In genomic region chr8:45457874-45458273, GRCm38 (mm10) we compare ENCODE assay signal across 27 mouse cellular contexts. TPM values are rescaled to one million over a fixed set of nuclear protein-coding genes. Genes with fewer than 3 reads are reported as not detected.
DNase-seq lines count a peak whose midpoint lies in the region; ATAC-seq and TF ChIP-seq lines count a peak whose summit lies in the region.
"Had no signal": no experiment of that assay in that cellular context is flagged by ENCODE, and none has a peak within 500 bp of the region (broad histone marks: within the 10 kb centered on the region; RNA-seq: fewer than 3 reads in every experiment).

No protein-coding gene starts in this region.

- no peak overlapping the region for H3K4me3 ChIP-seq in heart, adult 2 months
- no peak overlapping the region for H3K4me3 ChIP-seq in heart, embryonic 10.5 days
- H3K4me3 ChIP-seq in kidney, postnatal 0 days (replicated peaks; ENCODE audit: low read depth, low read length): no peak overlapping the region
- H3K4me3 ChIP-seq in midbrain, embryonic 11.5 days (ENCODE audit: low read depth, low read length): no peak overlapping the region
- no peak overlapping the region for H3K4me3 ChIP-seq in midbrain, embryonic 16.5 days (ENCODE audit: low read depth, low read length)
- no peak overlapping the region for H3K4me3 ChIP-seq in neural tube, embryonic 15.5 days (replicated peaks)
- H3K4me3 ChIP-seq: erythroblast, embryonic 14.5 days; heart, embryonic 12.5 days; hindbrain, embryonic 15.5 days; kidney, embryonic 15.5 days; limb, embryonic 10.5 days; limb, embryonic 15.5 days; myocyte; neural tube, embryonic 12.5 days had no signal

- H3K79me2 ChIP-seq in heart, adult 2 months (replicated peaks; ENCODE audit: control insufficient read depth, insufficient read depth, low read length): no peaks in the 10 kb centered on the region

- peaks cover 1% of the 10 kb centered on the region; the same call in 1 of the 2 replicates for H3K4me1 ChIP-seq in heart, adult 2 months (ENCODE audit: control insufficient read depth, insufficient read depth, low read length)
- H3K4me1 ChIP-seq in heart, embryonic 10.5 days: no peaks in the 10 kb centered on the region
- no peaks in the 10 kb centered on the region for H3K4me1 ChIP-seq in kidney, postnatal 0 days (replicated peaks; ENCODE audit: insufficient read depth, low read length)
- no peaks in the 10 kb centered on the region for H3K4me1 ChIP-seq in midbrain, embryonic 11.5 days (ENCODE audit: control insufficient read depth, insufficient read depth, low read length)
- H3K4me1 ChIP-seq in midbrain, embryonic 16.5 days (ENCODE audit: control insufficient read depth, insufficient read depth, low read length): peaks cover 2% of the 10 kb centered on the region; the same call in 1 of the 2 replicates
- 0 out of 2 replicates have a peak, but pooled peaks cover 3% of the 10 kb centered on the region for H3K4me1 ChIP-seq in neural tube, embryonic 15.5 days
- H3K4me1 ChIP-seq: heart, embryonic 12.5 days; hindbrain, embryonic 15.5 days; kidney, embryonic 15.5 days; limb, embryonic 10.5 days; limb, embryonic 15.5 days; neural tube, embryonic 12.5 days had no signal

- no peak overlapping the region for H3K4me2 ChIP-seq in kidney, postnatal 0 days (ENCODE audit: low read length)
- no peak overlapping the region for H3K4me2 ChIP-seq in midbrain, embryonic 11.5 days
- H3K4me2 ChIP-seq in midbrain, embryonic 16.5 days (ENCODE audit: low read length): no peak overlapping the region
- no peak overlapping the region for H3K4me2 ChIP-seq in neural tube, embryonic 15.5 days
- H3K4me2 ChIP-seq: heart, embryonic 12.5 days; hindbrain, embryonic 15.5 days; kidney, embryonic 15.5 days; limb, embryonic 15.5 days; neural tube, embryonic 12.5 days had no signal

- no peaks in the 10 kb centered on the region for H3K36me3 ChIP-seq in heart, adult 2 months (ENCODE audit: control insufficient read depth, insufficient read depth, low read length)
- no peaks in the 10 kb centered on the region for H3K36me3 ChIP-seq in heart, embryonic 10.5 days
- no peaks in the 10 kb centered on the region for H3K36me3 ChIP-seq in kidney, postnatal 0 days (ENCODE audit: insufficient read depth, low read length)
- H3K36me3 ChIP-seq in midbrain, embryonic 11.5 days (ENCODE audit: control insufficient read depth, insufficient read depth, low read length): no peaks in the 10 kb centered on the region
- H3K36me3 ChIP-seq in midbrain, embryonic 16.5 days (ENCODE audit: control insufficient read depth, insufficient read depth, low read length): no peaks in the 10 kb centered on the region
- H3K36me3 ChIP-seq in neural tube, embryonic 15.5 days: no peaks in the 10 kb centered on the region
- H3K36me3 ChIP-seq: heart, embryonic 12.5 days; hindbrain, embryonic 15.5 days; kidney, embryonic 15.5 days; limb, embryonic 10.5 days; limb, embryonic 15.5 days; neural tube, embryonic 12.5 days had no signal

- H3K9me3 ChIP-seq in heart, embryonic 10.5 days: peaks cover 2% of the 10 kb centered on the region; the same call in 1 of the 2 replicates
- 0 out of 2 replicates have a peak, but pooled peaks cover 4% of the 10 kb centered on the region for H3K9me3 ChIP-seq in kidney, postnatal 0 days (replicated peaks; ENCODE audit: low read length)
- H3K9me3 ChIP-seq in midbrain, embryonic 11.5 days (ENCODE audit: control insufficient read depth, low read length): no peaks in the 10 kb centered on the region
- no peaks in the 10 kb centered on the region for H3K9me3 ChIP-seq in midbrain, embryonic 16.5 days (replicated peaks; ENCODE audit: control insufficient read depth, low read length, poor library complexity, severe bottlenecking)
- H3K9me3 ChIP-seq in neural tube, embryonic 15.5 days (replicated peaks): no peaks in the 10 kb centered on the region
- H3K9me3 ChIP-seq: heart, embryonic 12.5 days; hindbrain, embryonic 15.5 days; kidney, embryonic 15.5 days; limb, embryonic 10.5 days; limb, embryonic 15.5 days; neural tube, embryonic 12.5 days had no signal

- H3K9ac ChIP-seq in heart, adult 2 months (ENCODE audit: low read depth, low read length): no peak overlapping the region
- no peak overlapping the region for H3K9ac ChIP-seq in kidney, postnatal 0 days (ENCODE audit: low read depth, low read length)
- H3K9ac ChIP-seq in midbrain, embryonic 11.5 days (ENCODE audit: low read length): no peak overlapping the region
- no peak overlapping the region for H3K9ac ChIP-seq in midbrain, embryonic 16.5 days (ENCODE audit: low read depth, low read length)
- no peak overlapping the region for H3K9ac ChIP-seq in neural tube, embryonic 15.5 days (replicated peaks)
- H3K9ac ChIP-seq: heart, embryonic 12.5 days; hindbrain, embryonic 15.5 days; kidney, embryonic 15.5 days; limb, embryonic 15.5 days; neural tube, embryonic 12.5 days had no signal

- DNase-seq in heart, adult 2 months: no peak
- no peak for DNase-seq in heart, embryonic 10.5 days (ENCODE audit: low spot score)
- DNase-seq in kidney, postnatal 0 days (ENCODE audit: low spot score): no peak
- DNase-seq in kidney, adult 11 months: no peak
- DNase-seq in midbrain, embryonic 11.5 days (ENCODE audit: low spot score, missing footprints): peak; percentile 51
- DNase-seq: adrenal gland, postnatal 25 days; cerebellum, adult 18-20 months; cerebellum, postnatal 10 days; gastrocnemius, postnatal 10 days; heart, postnatal 10 days; kidney, postnatal 4 days; midbrain, embryonic 14.5 days; right cerebral cortex, postnatal 4 days; thymus, postnatal 4 days had no signal

- H3K27ac ChIP-seq in heart, adult 2 months: no peak overlapping the region
- no peak overlapping the region for H3K27ac ChIP-seq in heart, embryonic 10.5 days
- no peak overlapping the region for H3K27ac ChIP-seq in kidney, postnatal 0 days
- no peak overlapping the region for H3K27ac ChIP-seq in midbrain, embryonic 11.5 days (ENCODE audit: low read depth, low read length)
- no peak overlapping the region for H3K27ac ChIP-seq in midbrain, embryonic 16.5 days (ENCODE audit: low read length)
- H3K27ac ChIP-seq in neural tube, embryonic 15.5 days (replicated peaks): no peak overlapping the region
- H3K27ac ChIP-seq: hindbrain, embryonic 15.5 days; kidney, embryonic 15.5 days; limb, embryonic 10.5 days; limb, embryonic 15.5 days; macrophage; neural tube, embryonic 12.5 days had no signal

- TF ChIP-seq POLR2A in heart, adult 2 months (IDR thresholded peaks at IDR 0.05; ENCODE audit: insufficient read depth, low read depth, low read length): no peak

- ATAC-seq in kidney, postnatal 0 days (replicated peaks; ENCODE audit: low FRiP score, low read depth): no peak
- ATAC-seq in midbrain, embryonic 11.5 days (ENCODE audit: low FRiP score): no peak
- ATAC-seq in midbrain, embryonic 16.5 days: no peak
- ATAC-seq in neural tube, embryonic 15.5 days (ENCODE audit: low FRiP score): no peak
- ATAC-seq: intestine, embryonic 16.5 days had no signal

- TF ChIP-seq CTCF in heart, adult 2 months (IDR thresholded peaks at IDR 0.05): peak; percentile 32
- peak; percentile 29; the same call in 1 of the 2 replicates for TF ChIP-seq CTCF in kidney, postnatal 0 days (IDR thresholded peaks at IDR 0.05; ENCODE audit: low read depth)

- H3K27me3 ChIP-seq in heart, adult 2 months (ENCODE audit: control insufficient read depth, insufficient read depth, low read length): no peaks in the 10 kb centered on the region
- no peaks in the 10 kb centered on the region for H3K27me3 ChIP-seq in heart, embryonic 10.5 days (ENCODE audit: insufficient read depth, poor library complexity, severe bottlenecking)
- H3K27me3 ChIP-seq in kidney, postnatal 0 days (ENCODE audit: insufficient read depth, low read length): no peaks in the 10 kb centered on the region
- H3K27me3 ChIP-seq in midbrain, embryonic 11.5 days (ENCODE audit: control insufficient read depth, insufficient read depth, low read length): no peaks in the 10 kb centered on the region
- H3K27me3 ChIP-seq in midbrain, embryonic 16.5 days (ENCODE audit: control insufficient read depth, insufficient read depth, low read depth, low read length): no peaks in the 10 kb centered on the region
- H3K27me3 ChIP-seq in neural tube, embryonic 15.5 days (replicated peaks): no peaks in the 10 kb centered on the region
- H3K27me3 ChIP-seq: heart, embryonic 12.5 days; hindbrain, embryonic 15.5 days; kidney, embryonic 15.5 days; limb, embryonic 15.5 days; neural tube, embryonic 12.5 days had no signal

- intact Hi-C loops in heart, adult 2 months (cut with DNase I): loop anchor here (10.0 kb wide), 2 partner anchors 147 to 207 kb away; no protein-coding TSS in a partner anchor

- no peak for TF ChIP-seq EP300 in heart, adult 2 months (IDR thresholded peaks at IDR 0.05; ENCODE audit: insufficient read depth, low read depth, low read length)

RNA-seq across cellular contexts. Expression of gene Tlr3, which starts 47.0 kb away (rescaled TPM):
- 1 to 10 TPM; 4.6 to 7.1 TPM for total RNA-seq in heart, adult 2 months (2021)
- polyA plus RNA-seq in heart, adult 2 months (2012; rRNA removed): 4.0 and 7.7 TPM in 2 replicates
- polyA plus RNA-seq in heart, embryonic 10.5 days (2016; fragmentation: Nextera tagmentation; extraction: Ambion mirVana): 0.79 and 1.6 TPM in 2 replicates
- polyA plus RNA-seq in kidney, postnatal 0 days (2015; fragmentation: Nextera tagmentation; extraction: Ambion mirVana): 4.6 and 4.7 TPM in 2 replicates
- 1.3 and 1.5 TPM in 2 replicates for polyA plus RNA-seq in midbrain, embryonic 11.5 days (2014; fragmentation: Nextera tagmentation; extraction: Ambion mirVana)
- 1.0 and 1.4 TPM in 2 replicates for polyA plus RNA-seq in midbrain, embryonic 16.5 days (2015; fragmentation: Nextera tagmentation; extraction: Ambion mirVana)
- 0.84 and 1.5 TPM in 2 replicates for polyA plus RNA-seq in neural tube, embryonic 15.5 days (2015; fragmentation: Nextera tagmentation; extraction: Ambion mirVana)
- polyA plus RNA-seq: erythroblast, embryonic 14.5 days had no signal

RNA-seq across cellular contexts. Expression of gene Sorbs2, which starts 49.7 kb away (rescaled TPM):
- 100 to 1,000 TPM; 506 to 581 TPM for total RNA-seq in heart, adult 2 months (2021)
- 233 and 319 TPM in 2 replicates for polyA plus RNA-seq in heart, adult 2 months (2012; rRNA removed)
- 134 and 278 TPM in 2 replicates for polyA plus RNA-seq in heart, embryonic 10.5 days (2016; fragmentation: Nextera tagmentation; extraction: Ambion mirVana)
- polyA plus RNA-seq in kidney, postnatal 0 days (2015; fragmentation: Nextera tagmentation; extraction: Ambion mirVana): 41.6 and 45.5 TPM in 2 replicates
- polyA plus RNA-seq in midbrain, embryonic 11.5 days (2014; fragmentation: Nextera tagmentation; extraction: Ambion mirVana): 71.9 and 79.8 TPM in 2 replicates
- polyA plus RNA-seq in midbrain, embryonic 16.5 days (2015; fragmentation: Nextera tagmentation; extraction: Ambion mirVana): 60.9 and 67.7 TPM in 2 replicates
- polyA plus RNA-seq in neural tube, embryonic 15.5 days (2015; fragmentation: Nextera tagmentation; extraction: Ambion mirVana): 43.4 and 48.8 TPM in 2 replicates
- total RNA-seq: granulocyte monocyte progenitor cell, adult 5-6 weeks had no signal
- polyA plus RNA-seq: macrophage had no signal
